ENCODE assay signal across 18 mouse cellular contexts in the genomic region with DNA sequence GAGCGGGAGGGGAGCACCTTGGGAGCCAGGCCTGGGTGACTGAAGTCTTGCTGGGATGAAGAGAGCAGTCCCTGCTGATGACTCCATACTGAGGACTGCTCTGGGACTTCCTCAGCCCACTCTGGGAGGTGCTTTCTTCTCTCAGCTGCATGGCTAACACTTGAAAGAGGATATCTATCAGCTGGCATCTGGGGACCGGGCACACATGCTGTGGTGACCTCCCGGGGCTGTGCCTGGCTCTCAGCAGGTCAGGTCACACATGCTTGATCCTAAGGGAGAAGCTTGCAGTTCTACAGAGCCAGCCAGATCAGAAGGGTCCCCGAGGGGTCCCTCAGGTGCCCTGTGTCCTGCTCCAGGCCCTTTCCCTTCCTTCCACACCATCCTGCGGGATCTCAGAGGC. TPM values are rescaled to one million over a fixed set of nuclear protein-coding genes. Genes with fewer than 3 reads are reported as not detected.
A peak's percentile ranks its signal among the peaks of the same experiment; 100 is the strongest.
DNase-seq lines count a peak whose midpoint lies in the region; ATAC-seq lines count a peak whose summit lies in the region.
"Had no signal": no experiment of that assay in that cellular context is flagged by ENCODE, and none has a peak within 500 bp of the region (broad histone marks: within the 10 kb centered on the region; RNA-seq: fewer than 3 reads in every experiment).

No protein-coding gene starts in this region.

- H3K27ac ChIP-seq in heart, embryonic 14.5 days (replicated peaks in 1 of 2; ENCODE audit: control insufficient read depth in 1 of 2, insufficient read depth in 1 of 2, low read depth in 2 of 2, low read length in 2 of 2), result peak overlapping the region; percentile 39 to 47; a peak in 3 of 4 replicates
- 0 out of 2 replicates have a peak overlapping the region, but pooled peaks have one; percentile 3 for H3K27ac ChIP-seq in liver, embryonic 11.5 days (ENCODE audit: low read depth, low read length)
- H3K27ac ChIP-seq in embryonic facial prominence, embryonic 11.5 days (replicated peaks; ENCODE audit: low read depth, low read length), result 0 out of 2 replicates have a peak overlapping the region, but pooled peaks have one; percentile 47
- H3K27ac ChIP-seq in limb, embryonic 10.5 days, result peak overlapping the region; percentile 56
- H3K27ac ChIP-seq: liver, embryonic 15.5 days; stomach, embryonic 15.5 days had no signal

- peak overlapping the region; percentile 59 for H3K9ac ChIP-seq in heart, embryonic 14.5 days (ENCODE audit: low read length)
- no peak overlapping the region for H3K9ac ChIP-seq in liver, embryonic 11.5 days (ENCODE audit: low read depth, low read length)
- peak overlapping the region; percentile 22; the same call in 1 of the 2 replicates for H3K9ac ChIP-seq in embryonic facial prominence, embryonic 11.5 days (replicated peaks; ENCODE audit: low read length)
- H3K9ac ChIP-seq: liver, embryonic 15.5 days; stomach, embryonic 15.5 days had no signal

- no peak overlapping the region for H3K4me3 ChIP-seq in heart, embryonic 14.5 days (ENCODE audit: control insufficient read depth in 1 of 2, insufficient read depth in 1 of 2, low read depth in 1 of 2, low read length in 2 of 2)
- no peak overlapping the region for H3K4me3 ChIP-seq in liver, embryonic 11.5 days (ENCODE audit: low read depth, low read length)
- H3K4me3 ChIP-seq in embryonic facial prominence, embryonic 11.5 days (ENCODE audit: low read depth, low read length), result no peak overlapping the region
- H3K4me3 ChIP-seq in limb, embryonic 10.5 days, result no peak overlapping the region
- H3K4me3 ChIP-seq: liver, embryonic 15.5 days; stomach, embryonic 15.5 days had no signal

- H3K36me3 ChIP-seq in heart, embryonic 14.5 days (ENCODE audit: control insufficient read depth, insufficient read depth, low read length), result peaks cover 13% of the 10 kb centered on the region; the same call in 1 of the 2 replicates
- H3K36me3 ChIP-seq in liver, embryonic 11.5 days (ENCODE audit: control insufficient read depth, insufficient read depth, low read length), result peaks cover 3% of the 10 kb centered on the region; the same call in 1 of the 2 replicates
- H3K36me3 ChIP-seq in embryonic facial prominence, embryonic 11.5 days (replicated peaks; ENCODE audit: control insufficient read depth, insufficient read depth, low read depth, low read length), result no peaks in the 10 kb centered on the region
- 0 out of 2 replicates have a peak, but pooled peaks cover 3% of the 10 kb centered on the region for H3K36me3 ChIP-seq in limb, embryonic 10.5 days
- H3K36me3 ChIP-seq: liver, embryonic 15.5 days; stomach, embryonic 15.5 days had no signal

- intact Hi-C loops in heart, postnatal 10 days (cut with DNase I), result loop anchor here (2.0 kb wide), 1 partner anchor 14 kb away; no protein-coding TSS in a partner anchor

- no peak overlapping the region for H3K4me2 ChIP-seq in heart, embryonic 14.5 days (ENCODE audit: low read length)
- H3K4me2 ChIP-seq in liver, embryonic 11.5 days, result no peak overlapping the region
- H3K4me2 ChIP-seq in embryonic facial prominence, embryonic 11.5 days (ENCODE audit: low read depth, low read length), result no peak overlapping the region
- H3K4me2 ChIP-seq: liver, embryonic 15.5 days; stomach, embryonic 15.5 days had no signal

- ATAC-seq in heart, embryonic 14.5 days (ENCODE audit: insufficient number of reproducible peaks, insufficient read depth, low FRiP score, low read depth), result no peak
- ATAC-seq in liver, embryonic 11.5 days (replicated peaks; ENCODE audit: low FRiP score), result no peak
- ATAC-seq in embryonic facial prominence, embryonic 11.5 days (replicated peaks; ENCODE audit: insufficient number of reproducible peaks, low FRiP score, low TSS enrichment, low read depth), result no peak; the same call in 1 of the 2 replicates
- ATAC-seq: CD4-positive, CD25-positive, alpha-beta regulatory T cell, adult 4 months; forebrain, embryonic 16.5 days had no signal

- 44% methylated on average over 5 of the region's 5 CpGs for WGBS in heart, embryonic 14.5 days
- 62% methylated on average over 5 of the region's 5 CpGs for WGBS in liver, embryonic 11.5 days
- WGBS in embryonic facial prominence, embryonic 11.5 days, result 49% methylated on average over 5 of the region's 5 CpGs
- WGBS in limb, embryonic 10.5 days, result 62% methylated on average over 5 of the region's 5 CpGs

- DNase-seq in heart, postnatal 10 days, result no peak
- DNase-seq in liver, embryonic 11.5 days (ENCODE audit: low spot score), result no peak
- no peak for DNase-seq in liver
- no peak for DNase-seq in embryonic facial prominence, embryonic 11.5 days (ENCODE audit: low spot score)
- DNase-seq in limb, embryonic 10.5 days (ENCODE audit: low spot score), result no peak
- DNase-seq in thymus, postnatal 36 days, result no peak
- DNase-seq: adrenal gland, postnatal 14 days; cerebellum, adult 2 months; gastrocnemius, postnatal 10 days; kidney, adult 2 months; kidney, postnatal 4 days; left cerebral cortex, postnatal 4 days; retina, postnatal 1 day had no signal

- no peaks in the 10 kb centered on the region for H3K9me3 ChIP-seq in heart, embryonic 14.5 days (ENCODE audit: control insufficient read depth, low read length)
- H3K9me3 ChIP-seq in liver, embryonic 11.5 days (ENCODE audit: control insufficient read depth, low read length), result no peaks in the 10 kb centered on the region
- no peaks in the 10 kb centered on the region for H3K9me3 ChIP-seq in embryonic facial prominence, embryonic 11.5 days (replicated peaks; ENCODE audit: control insufficient read depth, low read length)
- no peaks in the 10 kb centered on the region for H3K9me3 ChIP-seq in limb, embryonic 10.5 days (replicated peaks)
- H3K9me3 ChIP-seq: liver, embryonic 15.5 days; stomach, embryonic 15.5 days had no signal

- H3K27me3 ChIP-seq in heart, embryonic 14.5 days (ENCODE audit: control insufficient read depth, insufficient read depth, low read length), result no peaks in the 10 kb centered on the region
- no peaks in the 10 kb centered on the region for H3K27me3 ChIP-seq in liver, embryonic 11.5 days (replicated peaks; ENCODE audit: control insufficient read depth, insufficient read depth, low read length)
- no peaks in the 10 kb centered on the region for H3K27me3 ChIP-seq in embryonic facial prominence, embryonic 11.5 days (ENCODE audit: control insufficient read depth, insufficient read depth, low read length)
- no peaks in the 10 kb centered on the region for H3K27me3 ChIP-seq in limb, embryonic 10.5 days (ENCODE audit: low read depth, poor library complexity, severe bottlenecking)
- H3K27me3 ChIP-seq: liver, embryonic 15.5 days; stomach, embryonic 15.5 days had no signal

- peaks cover 30 to 35% of the 10 kb centered on the region in 2 experiments for H3K4me1 ChIP-seq in heart, embryonic 14.5 days (ENCODE audit: control insufficient read depth in 2 of 2, insufficient read depth in 2 of 2, low read length in 2 of 2)
- H3K4me1 ChIP-seq in liver, embryonic 11.5 days (replicated peaks; ENCODE audit: control insufficient read depth, insufficient read depth, low read length), result peaks cover 11% of the 10 kb centered on the region
- H3K4me1 ChIP-seq in embryonic facial prominence, embryonic 11.5 days (ENCODE audit: control insufficient read depth, insufficient read depth, low read length), result peaks cover 7% of the 10 kb centered on the region
- H3K4me1 ChIP-seq in limb, embryonic 10.5 days, result peaks cover 36% of the 10 kb centered on the region
- H3K4me1 ChIP-seq: liver, embryonic 15.5 days had no signal

RNA-seq across cellular contexts. Expression of a gene that starts 22.6 kb away (rescaled TPM):
- 0.86 and 1.1 TPM in 2 replicates for polyA plus RNA-seq in heart, embryonic 14.5 days (2014; fragmentation: Nextera tagmentation; extraction: Ambion mirVana)
- under 1 TPM; 0.35 to 0.62 TPM for total RNA-seq in heart, postnatal 10 days (2021)
- 0.23 and 0.32 TPM in 2 replicates for polyA plus RNA-seq in liver, embryonic 11.5 days (2014; fragmentation: Nextera tagmentation; extraction: Ambion mirVana)
- 1.8 and 3.5 TPM in 2 replicates for polyA plus RNA-seq in embryonic facial prominence, embryonic 11.5 days (2014; fragmentation: Nextera tagmentation; extraction: Ambion mirVana)
- 0.21 and 0.63 TPM in 2 replicates for polyA plus RNA-seq in limb, embryonic 10.5 days (2016; fragmentation: Nextera tagmentation; extraction: Ambion mirVana)
- polyA plus RNA-seq: CD4-positive, CD25-positive, alpha-beta regulatory T cell, adult 4 months had no signal

RNA-seq across cellular contexts. Expression of a gene that starts 40.4 kb away (rescaled TPM):
- polyA plus RNA-seq in heart, embryonic 14.5 days (2014; fragmentation: Nextera tagmentation; extraction: Ambion mirVana), result 538 and 543 TPM in 2 replicates
- total RNA-seq in heart, postnatal 10 days (2021), result 100 to 1,000 TPM; 380 to 408 TPM
- 934 and 944 TPM in 2 replicates for polyA plus RNA-seq in liver, embryonic 11.5 days (2014; fragmentation: Nextera tagmentation; extraction: Ambion mirVana)
- polyA plus RNA-seq in embryonic facial prominence, embryonic 11.5 days (2014; fragmentation: Nextera tagmentation; extraction: Ambion mirVana), result 821 and 869 TPM in 2 replicates
- polyA plus RNA-seq in limb, embryonic 10.5 days (2016; fragmentation: Nextera tagmentation; extraction: Ambion mirVana), result 745 and 824 TPM in 2 replicates

Comparison
In these comparisons a context has a peak if more than half of its experiments do, and no peak if none do; other contexts are left out.
1. H3K27ac ChIP-seq: peak in every context shown above with its lines; median percentile 56 in limb, embryonic 10.5 days; 47 in embryonic facial prominence, embryonic 11.5 days; 43 in heart, embryonic 14.5 days; 3 in liver, embryonic 11.5 days.